Mouse (Mus musculus): ENCODE results near the gene Hist1h2bk. TPM values are rescaled to one million over a fixed set of nuclear protein-coding genes. Genes with fewer than 3 reads are reported as not detected.
"Not testable (repeated sequence)": the region's sequence is repeated elsewhere in the genome, so short reads cannot be mapped to it uniquely, and the experiment has no call there.

Gene Hist1h2bk
- polyA plus RNA-seq, 1 experiment from 2014 or later = 4.6 TPM

- H3K9ac ChIP-seq (ENCODE audit: low read depth, low read length) = peak overlapping the region; percentile 80
- H3K27me3 ChIP-seq (replicated peaks; ENCODE audit: control insufficient read depth, insufficient read depth, low read length) = no peaks in the 10 kb centered on the region
- no peak for ATAC-seq (replicated peaks; ENCODE audit: low FRiP score)
- DNase-seq (ENCODE audit: low spot score) = peak; percentile 51
- peaks cover 17% of the 10 kb centered on the region for H3K4me1 ChIP-seq (replicated peaks; ENCODE audit: control insufficient read depth, insufficient read depth, low read length)
- WGBS = 5% methylated on average over 13 of the region's 13 CpGs
- H3K4me2 ChIP-seq = peak overlapping the region; percentile 71
- no peaks in the 10 kb centered on the region for H3K36me3 ChIP-seq (ENCODE audit: control insufficient read depth, insufficient read depth, low read length)
- no peaks in the 10 kb centered on the region for H3K9me3 ChIP-seq (ENCODE audit: control insufficient read depth, low read length)
- peak overlapping the region; percentile 46 for H3K4me3 ChIP-seq (ENCODE audit: low read depth, low read length)
- peak overlapping the region; percentile 99 for H3K27ac ChIP-seq (ENCODE audit: low read depth, low read length)
These were observed 6.2 kb downstream of the Hist1h2bk start for GRCm38 (mm10) chr13:22041651-22042567.

- Histone ChIP-seq H3K4me1 (replicated peaks; ENCODE audit: control insufficient read depth, insufficient read depth, low read length) (peaks cover 10% of the 10 kb centered on the region), H3K27ac (ENCODE audit: low read depth, low read length) (peak within 1 kb of the TSS; percentile 99), H3K9ac (ENCODE audit: low read depth, low read length) (peak within 1 kb of the TSS; percentile 80), H3K4me3 (ENCODE audit: low read depth, low read length) (peak within 1 kb of the TSS; percentile 46), H3K4me2 (peak within 1 kb of the TSS; percentile 71)
- ATAC-seq (replicated peaks; ENCODE audit: low FRiP score) (peak; percentile 81), DNase-seq (ENCODE audit: low spot score) (peak; percentile 80)
- WGBS = under 1% methylated on average over 40 of the region's 80 CpGs
- H3K27me3 ChIP-seq (replicated peaks; ENCODE audit: control insufficient read depth, insufficient read depth, low read length); H3K9me3 ChIP-seq (ENCODE audit: control insufficient read depth, low read length); H3K36me3 ChIP-seq (ENCODE audit: control insufficient read depth, insufficient read depth, low read length): not testable (repeated sequence)
These were observed 7.2 kb downstream of the Hist1h2bk start, which contains the start of the genes Hist1h2ag and Hist1h2bj for GRCm38 (mm10) chr13:22042568-22043502. Gene Hist1h2ag, minus strand, starts transcription at chr13:22042944. Gene Hist1h2bj, plus strand, starts transcription at chr13:22043214.

DNA sequence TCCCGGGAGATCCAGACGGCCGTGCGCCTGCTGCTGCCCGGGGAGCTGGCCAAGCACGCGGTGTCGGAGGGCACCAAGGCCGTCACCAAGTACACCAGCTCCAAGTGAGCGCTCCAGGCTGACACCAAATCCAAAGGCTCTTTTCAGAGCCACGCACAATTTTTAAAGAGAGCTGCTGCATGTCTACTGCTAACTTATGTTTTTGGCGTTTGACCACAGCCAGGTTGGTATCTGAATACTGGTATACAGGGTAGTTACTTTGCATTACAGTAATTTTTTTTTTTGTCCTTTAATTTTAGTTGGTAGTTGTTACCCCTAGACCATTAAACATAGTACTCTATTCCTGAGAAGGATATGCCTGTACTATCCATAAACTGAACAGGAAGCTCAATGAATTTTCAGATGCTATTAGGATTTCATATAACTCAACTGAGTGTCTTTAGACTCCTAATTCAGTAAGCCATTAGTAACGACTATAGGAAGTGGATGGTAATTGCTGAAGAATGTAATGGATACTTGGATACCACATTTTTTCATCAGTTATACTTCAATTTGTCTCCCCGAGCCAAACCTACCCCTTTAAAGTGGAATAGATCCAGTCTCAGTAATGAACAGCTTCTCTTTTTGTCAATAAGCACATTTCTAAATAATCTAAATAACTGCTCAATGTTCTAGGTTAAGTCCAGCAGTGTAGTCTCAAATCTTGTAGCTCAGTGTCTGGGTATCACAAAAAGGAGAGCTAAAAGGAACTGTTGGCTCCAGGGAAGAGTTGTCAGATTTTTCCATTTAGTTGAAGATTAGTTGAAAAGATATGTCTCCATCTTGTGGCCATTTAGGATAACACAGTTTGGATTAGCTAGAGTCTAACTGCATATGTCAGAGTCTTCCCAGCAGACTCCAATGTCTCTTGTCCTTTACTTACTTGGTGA is 8.1 kb downstream of the Hist1h2bk start:
- DNase-seq (ENCODE audit: low spot score) (peak; percentile 52), ATAC-seq (replicated peaks; ENCODE audit: low FRiP score) (peak; percentile 13)
- Histone ChIP-seq H3K27me3 (replicated peaks; ENCODE audit: control insufficient read depth, insufficient read depth, low read length) (no peaks in the 10 kb centered on the region), H3K4me2 (peak overlapping the region; percentile 64), H3K4me3 (ENCODE audit: low read depth, low read length) (peak overlapping the region; percentile 40), H3K9me3 (ENCODE audit: control insufficient read depth, low read length) (no peaks in the 10 kb centered on the region), H3K27ac (ENCODE audit: low read depth, low read length) (peak overlapping the region; percentile 92), H3K36me3 (ENCODE audit: control insufficient read depth, insufficient read depth, low read length) (no peaks in the 10 kb centered on the region), H3K4me1 (replicated peaks; ENCODE audit: control insufficient read depth, insufficient read depth, low read length) (peaks cover 8% of the 10 kb centered on the region), H3K9ac (ENCODE audit: low read depth, low read length) (peak overlapping the region; percentile 60)
- 1% methylated on average over 9 of the region's 14 CpGs for WGBS

DNA sequence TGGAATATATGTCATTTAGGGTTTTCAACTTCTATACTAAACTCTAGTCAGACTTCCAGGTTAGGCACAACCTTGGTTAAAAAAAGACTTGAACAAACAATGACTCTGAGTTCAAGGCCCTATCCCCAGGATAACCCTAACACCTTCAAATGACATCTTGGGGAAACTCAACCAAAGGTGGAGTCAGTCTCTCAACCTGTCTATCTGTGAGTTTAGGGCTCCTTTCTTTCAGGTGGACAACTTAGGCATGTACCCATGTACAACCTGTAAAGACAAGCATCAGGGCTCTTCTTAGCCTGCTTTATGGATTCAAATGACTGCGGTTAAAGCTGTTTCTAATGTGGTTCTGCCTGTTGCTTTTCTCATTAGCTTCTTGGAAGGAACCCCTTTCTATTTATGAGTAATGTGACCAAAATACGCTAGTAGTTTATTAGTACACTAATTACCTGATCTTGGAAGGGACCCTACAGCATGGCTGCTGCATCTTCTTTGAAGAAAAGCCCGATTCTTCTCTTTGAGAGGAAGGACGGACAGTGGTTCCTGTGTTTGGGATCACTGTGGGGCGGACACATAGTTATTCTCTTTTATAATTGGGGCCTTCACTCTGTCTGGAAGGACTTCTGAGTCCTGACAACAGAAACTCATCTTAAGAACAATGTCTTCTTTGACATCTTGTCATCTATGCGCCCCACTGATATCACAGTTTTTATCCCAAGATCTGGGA is 8.9 kb downstream of the Hist1h2bk start:
- DNase-seq (ENCODE audit: low spot score) = no peak
- Histone ChIP-seq H3K4me3 (ENCODE audit: low read depth, low read length) (peak overlapping the region; percentile 40), H3K4me1 (replicated peaks; ENCODE audit: control insufficient read depth, insufficient read depth, low read length) (peaks cover 8% of the 10 kb centered on the region)

DNA sequence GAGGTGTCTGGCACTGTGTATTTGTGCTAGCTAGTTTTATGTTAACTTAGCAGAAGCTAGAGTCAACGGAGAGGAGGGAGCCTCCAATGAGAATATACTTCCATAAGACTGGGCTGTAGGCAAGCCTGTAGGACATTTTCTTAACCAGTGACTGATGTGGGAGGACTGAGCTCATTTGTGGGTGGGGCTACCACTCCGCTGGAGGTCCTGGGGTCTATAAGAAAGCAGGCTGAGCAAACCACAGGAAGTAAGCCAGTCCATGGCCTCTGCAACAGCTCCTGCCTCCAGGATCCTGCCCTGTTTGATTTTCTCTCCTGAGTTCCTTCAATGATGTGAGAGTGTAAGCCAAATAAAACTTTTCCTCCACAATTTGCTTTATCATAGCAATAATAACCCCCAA is 9.6 kb downstream of the Hist1h2bk start:
- peaks cover 8% of the 10 kb centered on the region for H3K4me1 ChIP-seq (replicated peaks; ENCODE audit: control insufficient read depth, insufficient read depth, low read length)
- H3K27ac ChIP-seq (ENCODE audit: low read depth, low read length) = no peak overlapping the region
- H3K4me2 ChIP-seq = no peak overlapping the region
- ATAC-seq (replicated peaks; ENCODE audit: low FRiP score) (no peak), DNase-seq (ENCODE audit: low spot score) (no peak)
- WGBS = 27% methylated on average over 2 of the region's 2 CpGs
- no peaks in the 10 kb centered on the region for H3K27me3 ChIP-seq (replicated peaks; ENCODE audit: control insufficient read depth, insufficient read depth, low read length)
- H3K9me3 ChIP-seq (ENCODE audit: control insufficient read depth, low read length) = no peaks in the 10 kb centered on the region
- H3K4me3 ChIP-seq (ENCODE audit: low read depth, low read length) = no peak overlapping the region
- no peaks in the 10 kb centered on the region for H3K36me3 ChIP-seq (ENCODE audit: control insufficient read depth, insufficient read depth, low read length)
- no peak overlapping the region for H3K9ac ChIP-seq (ENCODE audit: low read depth, low read length)

More for the DNA sequence above, 8.9 kb downstream of the Hist1h2bk start:
- H3K9ac ChIP-seq (ENCODE audit: low read depth, low read length) = peak overlapping the region; percentile 47
- peak overlapping the region; percentile 92 for H3K27ac ChIP-seq (ENCODE audit: low read depth, low read length)
- H3K36me3 ChIP-seq (ENCODE audit: control insufficient read depth, insufficient read depth, low read length) = no peaks in the 10 kb centered on the region
- H3K27me3 ChIP-seq (replicated peaks; ENCODE audit: control insufficient read depth, insufficient read depth, low read length) = no peaks in the 10 kb centered on the region
- ATAC-seq (replicated peaks; ENCODE audit: low FRiP score) = no peak
- peak overlapping the region; percentile 64 for H3K4me2 ChIP-seq
- no peaks in the 10 kb centered on the region for H3K9me3 ChIP-seq (ENCODE audit: control insufficient read depth, low read length)
- WGBS = 91% methylated on average over 6 of the region's 6 CpGs

DNA sequence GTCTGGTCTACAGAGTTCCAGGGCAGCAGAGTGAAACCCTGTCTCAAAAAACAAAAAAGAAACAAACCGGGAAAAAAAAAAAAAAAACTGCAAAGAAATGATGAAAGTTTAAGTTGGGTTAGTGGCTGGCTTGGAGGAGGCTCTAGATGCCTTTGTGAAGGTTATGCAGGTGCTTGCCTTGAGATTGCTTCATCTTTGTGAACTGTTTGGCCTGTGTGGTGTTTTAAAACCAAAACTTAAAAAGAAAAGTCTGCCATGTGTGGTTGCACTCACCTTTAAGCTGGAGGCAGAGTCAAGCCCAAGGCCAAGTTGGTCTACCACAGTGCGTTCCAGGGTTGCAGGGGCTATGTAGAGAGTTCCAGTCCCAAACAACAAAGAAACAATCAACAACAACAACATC is 13.4 kb downstream of the Hist1h2bk start:
- H3K36me3 ChIP-seq (ENCODE audit: control insufficient read depth, insufficient read depth, low read length) = no peaks in the 10 kb centered on the region
- no peak overlapping the region for H3K4me2 ChIP-seq
- ATAC-seq (replicated peaks; ENCODE audit: low FRiP score) (no peak), DNase-seq (ENCODE audit: low spot score) (no peak)
- no peak overlapping the region for H3K4me3 ChIP-seq (ENCODE audit: low read depth, low read length)
- H3K27me3 ChIP-seq (replicated peaks; ENCODE audit: control insufficient read depth, insufficient read depth, low read length) = no peaks in the 10 kb centered on the region
- no peak overlapping the region for H3K9ac ChIP-seq (ENCODE audit: low read depth, low read length)
- H3K4me1 ChIP-seq (replicated peaks; ENCODE audit: control insufficient read depth, insufficient read depth, low read length) = peaks cover 5% of the 10 kb centered on the region
- no peaks in the 10 kb centered on the region for H3K9me3 ChIP-seq (ENCODE audit: control insufficient read depth, low read length)
- WGBS = 70% methylated on average over 2 of the region's 2 CpGs
- H3K27ac ChIP-seq (ENCODE audit: low read depth, low read length) = no peak overlapping the region

- Histone ChIP-seq H3K27me3 (replicated peaks; ENCODE audit: control insufficient read depth, insufficient read depth, low read length) (no peaks in the 10 kb centered on the region), H3K27ac (ENCODE audit: low read depth, low read length) (peak overlapping the region; percentile 72), H3K4me2 (peak overlapping the region; percentile 84), H3K4me3 (ENCODE audit: low read depth, low read length) (peak overlapping the region; percentile 61), H3K9ac (ENCODE audit: low read depth, low read length) (peak overlapping the region; percentile 68), H3K9me3 (ENCODE audit: control insufficient read depth, low read length) (no peaks in the 10 kb centered on the region), H3K4me1 (replicated peaks; ENCODE audit: control insufficient read depth, insufficient read depth, low read length) (no peaks in the 10 kb centered on the region), H3K36me3 (ENCODE audit: control insufficient read depth, insufficient read depth, low read length) (no peaks in the 10 kb centered on the region)
- peak; percentile 13; the same call in 1 of the 2 replicates for ATAC-seq (replicated peaks; ENCODE audit: low FRiP score)
- peak; percentile 66 for DNase-seq (ENCODE audit: low spot score)
- 5% methylated on average over 14 of the region's 14 CpGs for WGBS
These were observed 14.2 kb downstream of the Hist1h2bk start for GRCm38 (mm10) chr13:22049737-22050440.
